Mouse (Mus musculus) spleen, postnatal 4 days (tissue): ENCODE measurements at regions not wholly inside any gene's neighbourhood (a gene's known extent, or its start where the extent isn't known, plus 50 kb on each side); places are given as distances from the start of the nearest gene placed in this dataset.

Experiments used
- DNase-seq, 2 experiments: peaks; one replicate each; pipeline ENCODE4 v3.0.0; 2022; ENCODE audit warnings: low spot score in 2 of 2

DNA sequence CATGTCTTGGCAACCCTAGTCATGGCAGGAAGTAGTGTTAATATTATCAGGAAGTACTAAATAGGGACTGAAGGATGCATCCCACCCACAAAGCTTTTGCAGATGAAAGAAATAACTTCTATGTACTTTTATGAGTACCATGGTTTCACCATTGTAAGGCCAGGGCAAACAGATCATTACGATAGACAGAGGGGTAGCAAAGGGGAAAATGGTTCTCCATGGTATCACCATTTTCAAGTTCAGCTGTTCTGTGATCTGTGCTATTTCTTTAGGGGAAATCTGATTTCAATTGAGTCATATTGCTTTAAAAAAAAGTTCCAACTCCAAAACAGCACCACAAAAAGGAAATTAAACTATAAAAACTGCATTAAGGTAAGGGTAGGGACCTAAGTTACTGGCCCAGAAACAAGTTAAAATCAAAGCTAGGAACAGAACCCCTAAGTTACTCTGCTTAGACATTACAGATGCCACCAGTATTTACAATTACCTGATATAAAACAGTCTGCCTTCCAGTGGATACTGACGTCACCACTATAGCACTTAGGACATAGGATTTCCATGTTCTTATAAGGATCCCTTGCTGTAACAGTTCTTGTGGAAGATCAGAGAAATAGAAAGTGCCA lies 610.4 kb downstream of the Bcl11a start:
- no peak for DNase-seq

DNA sequence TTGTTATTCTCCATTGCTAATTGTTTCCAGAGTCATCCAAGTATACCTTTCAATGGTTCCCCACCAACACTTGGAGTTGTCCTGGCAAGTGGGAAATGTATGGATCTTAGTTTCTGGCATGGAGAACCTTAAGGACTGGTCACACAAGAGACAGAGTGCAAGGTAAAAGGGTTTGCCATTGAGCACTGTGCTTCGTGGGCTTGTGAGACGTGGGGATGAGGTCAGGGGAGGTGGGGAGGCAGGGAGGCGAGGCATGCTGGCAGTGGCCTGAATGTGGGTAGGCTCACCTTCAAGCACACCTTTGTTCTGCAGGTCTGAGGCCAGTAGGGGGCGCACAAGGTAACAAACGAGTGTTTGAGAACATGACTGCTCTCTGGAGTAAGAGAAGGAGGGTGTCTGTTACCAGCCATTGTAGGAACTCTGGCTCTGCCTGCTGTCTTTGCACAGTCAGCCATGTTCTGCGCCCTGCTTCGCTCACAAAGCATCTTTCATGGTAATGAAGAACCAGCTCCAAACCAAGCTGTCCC lies 612.0 kb downstream of the Bcl11a start:
- DNase-seq: peak; percentile 33 to 75

DNA sequence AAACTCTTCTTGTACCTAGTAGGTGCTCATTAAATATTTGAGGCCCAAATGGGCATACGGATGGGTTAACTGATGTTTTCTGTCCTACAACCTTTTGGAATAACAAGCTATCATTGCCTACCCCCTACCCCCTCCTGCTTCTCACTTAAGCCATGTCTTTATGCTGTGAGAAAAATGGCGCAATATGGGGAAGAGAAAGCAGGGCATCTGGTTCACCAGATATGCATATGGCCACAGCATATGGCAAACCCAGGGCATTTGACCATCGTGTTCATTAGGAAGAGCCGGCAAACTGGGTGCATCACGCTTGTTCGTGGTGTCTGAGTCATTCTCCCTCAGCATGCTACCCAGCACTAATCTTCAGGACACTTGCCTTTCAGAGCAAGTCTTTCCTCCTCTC lies 616.1 kb downstream of the Bcl11a start:
- DNase-seq: no peak

DNA sequence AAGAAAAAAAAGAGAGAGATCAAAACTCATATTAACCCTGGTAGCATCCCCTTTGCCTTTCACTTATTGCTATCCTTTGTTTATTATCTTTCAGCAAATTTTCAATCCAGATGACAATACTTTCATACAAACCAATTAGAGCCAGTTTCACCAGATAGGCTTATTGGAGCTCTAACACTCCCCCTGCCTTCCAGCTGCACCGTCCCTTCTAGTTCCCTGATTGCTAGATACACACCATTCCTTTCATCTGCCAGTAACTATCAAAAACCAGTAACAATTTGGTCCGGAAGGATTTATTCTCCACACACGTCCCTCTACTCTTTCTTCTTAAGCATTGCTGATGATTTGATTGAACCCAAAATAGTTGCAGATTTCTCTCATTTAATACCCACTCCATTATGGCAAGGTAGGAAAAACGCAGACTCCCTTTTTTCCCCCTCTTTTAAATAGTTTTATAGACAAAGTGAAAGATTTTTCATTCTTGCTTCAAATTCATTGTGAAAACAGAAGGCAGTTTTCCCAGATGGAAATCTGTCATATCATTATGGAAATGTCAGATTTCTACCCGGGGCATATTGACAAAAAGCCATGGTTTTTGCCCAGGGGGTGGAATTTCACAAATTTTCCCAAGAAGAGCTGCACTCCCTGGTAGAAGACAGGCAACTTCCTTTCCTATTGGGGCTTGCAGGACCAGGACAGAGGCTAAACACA lies 617.3 kb downstream of the Bcl11a start:
- no peak for DNase-seq

DNA sequence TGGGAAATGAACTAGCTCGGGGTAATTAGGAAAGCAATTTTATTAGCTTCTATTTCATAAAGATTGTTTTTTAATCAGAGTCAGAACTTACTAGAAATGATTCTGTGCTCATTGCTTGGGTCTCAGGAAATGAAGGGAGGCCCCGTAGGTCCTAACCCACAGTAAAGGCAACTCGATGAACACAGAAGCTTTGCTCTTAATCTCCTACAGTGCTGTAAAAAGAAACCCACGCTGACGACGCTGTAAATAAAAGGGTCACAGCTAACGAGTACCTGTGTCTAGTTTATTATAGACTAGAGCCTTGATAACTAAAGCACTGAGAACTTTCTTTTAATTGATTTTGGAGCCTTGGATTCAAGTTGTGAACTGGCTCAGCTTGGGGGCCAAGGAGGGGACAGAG lies 618.7 kb downstream of the Bcl11a start:
- no peak for DNase-seq

DNA sequence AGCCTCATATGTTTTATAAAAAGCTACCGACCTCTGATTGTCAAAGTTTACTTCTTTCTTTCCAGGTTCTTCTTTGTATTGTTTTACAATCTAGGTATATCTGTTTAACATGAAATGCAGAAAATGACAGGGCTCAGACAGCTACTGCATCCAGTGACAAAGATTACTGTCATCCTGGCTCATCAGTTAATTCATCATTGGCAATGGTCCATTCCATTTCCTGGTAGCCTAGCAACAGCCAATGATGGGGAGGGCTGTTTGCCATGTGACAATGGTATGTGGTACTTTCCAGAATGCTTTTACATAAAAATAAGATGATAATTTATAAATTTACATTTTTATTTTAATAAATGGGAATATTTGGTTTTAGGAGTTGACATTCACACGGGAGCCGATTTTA lies 630.9 kb downstream of the Bcl11a start:
- no peak for DNase-seq

DNA sequence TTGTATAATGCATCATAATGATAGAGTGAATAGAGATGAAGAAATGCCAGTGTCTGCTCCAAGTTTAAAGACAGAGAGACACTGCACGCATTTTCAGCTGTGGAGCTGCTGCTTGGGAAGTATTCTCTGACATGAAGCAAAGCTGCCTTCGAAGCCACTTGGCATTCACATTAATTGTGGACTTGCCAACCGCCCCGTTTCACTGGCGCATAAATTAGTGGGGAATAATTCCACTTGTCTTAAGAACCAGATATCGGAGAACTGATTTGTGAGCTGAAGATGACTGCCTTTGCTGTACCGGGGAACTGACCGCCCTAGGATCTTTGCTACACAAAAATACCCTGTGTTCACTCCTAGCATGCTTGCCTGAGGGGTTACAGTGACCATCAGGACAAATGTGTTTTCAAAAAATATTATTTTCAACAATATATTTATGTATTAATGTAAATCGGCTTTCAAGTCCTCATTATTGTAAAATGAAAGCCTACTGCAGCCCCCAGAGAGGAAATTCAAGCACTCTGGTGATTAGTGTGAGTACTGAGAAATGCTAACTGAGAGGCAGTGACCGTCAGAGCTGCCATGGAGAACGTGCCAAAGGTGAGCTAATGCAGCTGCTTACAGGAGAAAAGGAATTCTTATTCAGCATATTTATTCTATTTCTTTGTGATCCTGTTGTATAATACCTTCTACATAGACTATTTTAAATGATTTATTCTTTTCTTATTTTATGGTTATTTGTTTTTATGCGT lies 638.9 kb downstream of the Bcl11a start:
- no peak for DNase-seq

DNA sequence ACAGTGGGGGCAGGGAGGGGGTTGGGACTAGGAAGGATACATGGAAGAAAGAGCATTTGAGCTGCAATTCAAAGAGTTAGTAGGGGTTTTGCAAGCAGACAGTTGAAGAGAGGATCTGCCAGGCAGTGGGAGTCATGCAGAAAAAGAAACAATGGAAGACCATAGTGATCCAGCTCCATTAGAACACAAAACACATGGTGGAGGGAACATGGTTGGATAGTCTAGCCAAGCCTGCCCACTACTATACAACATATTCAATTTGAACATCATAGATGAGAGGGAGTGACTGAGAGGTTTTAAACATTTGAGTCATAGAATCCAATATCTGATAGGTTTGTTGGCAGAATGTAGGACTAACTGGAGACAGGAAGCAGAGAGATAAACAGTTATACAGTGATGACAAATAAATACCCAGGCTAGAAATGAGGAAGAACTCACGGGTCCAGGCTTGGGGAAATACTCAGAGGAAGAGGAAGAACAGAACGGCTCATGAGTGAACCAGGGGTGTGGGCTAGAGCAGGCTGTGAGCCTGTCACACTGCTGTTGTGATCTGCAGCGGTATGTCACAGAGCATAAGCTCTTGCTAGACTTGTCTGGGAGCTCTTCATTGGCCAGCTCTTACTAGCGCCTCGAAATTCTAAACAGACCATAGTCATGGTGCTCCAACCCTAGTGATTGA lies 646.5 kb downstream of the Bcl11a start:
- DNase-seq: no peak

DNA sequence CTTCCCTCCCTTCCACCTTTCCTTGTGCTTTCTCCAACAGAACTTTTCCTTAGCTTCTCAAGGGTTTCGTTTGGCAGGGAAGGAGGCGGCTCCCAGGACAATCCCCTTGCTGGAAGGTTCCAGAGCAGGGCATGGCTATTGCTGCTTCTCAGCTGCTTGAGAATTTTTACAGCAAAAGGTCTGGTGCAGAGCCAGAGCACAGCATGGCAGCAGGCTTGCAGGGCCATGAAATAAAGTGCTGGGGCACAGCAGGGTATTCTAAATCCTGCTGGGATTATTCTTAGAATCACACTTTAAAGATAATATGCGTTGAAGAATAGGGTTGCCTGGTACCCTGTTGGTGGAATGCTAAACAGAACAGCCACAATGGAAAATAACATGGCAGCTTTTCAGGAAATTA lies 648.5 kb downstream of the Bcl11a start:
- no peak for DNase-seq

DNA sequence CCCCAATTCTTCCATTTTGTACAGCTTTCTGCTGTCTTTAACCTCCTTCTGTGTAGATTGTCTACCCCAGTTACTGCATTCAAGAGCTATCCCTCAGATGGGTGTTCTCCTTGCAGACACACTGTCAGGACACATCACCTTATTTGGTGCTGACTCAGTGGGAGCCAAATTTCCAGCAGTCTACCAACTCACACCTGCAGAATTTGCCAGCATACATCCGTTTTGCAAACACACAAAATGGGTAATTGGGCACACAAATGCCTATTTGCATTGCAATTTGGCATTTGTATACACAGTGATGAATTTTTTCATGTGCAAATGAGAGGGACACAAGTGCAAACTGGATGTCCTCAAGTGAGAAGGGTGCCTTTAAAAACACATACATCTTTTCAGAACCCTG lies 649.5 kb downstream of the Bcl11a start:
- DNase-seq: no peak

DNA sequence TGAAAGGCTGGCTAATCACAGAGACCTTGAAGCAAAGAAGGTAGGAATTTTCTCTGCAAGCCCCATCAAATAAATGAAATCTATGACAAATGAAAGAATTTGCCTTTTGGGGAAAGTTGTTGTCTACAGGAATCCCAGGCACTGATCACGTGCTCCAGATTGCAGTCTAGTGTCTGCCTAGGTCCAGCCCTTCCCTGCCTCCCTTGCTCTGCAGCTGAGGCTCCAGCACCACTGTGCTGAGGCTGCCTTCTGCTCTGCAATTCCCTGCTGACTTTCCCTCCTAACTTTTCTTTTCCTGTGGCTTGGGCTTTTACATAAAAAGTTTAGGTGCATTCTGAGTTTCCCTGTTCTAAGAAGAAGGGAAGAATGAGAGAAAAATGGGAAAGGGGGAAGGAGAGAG lies 653.6 kb downstream of the Bcl11a start:
- no peak for DNase-seq

DNA sequence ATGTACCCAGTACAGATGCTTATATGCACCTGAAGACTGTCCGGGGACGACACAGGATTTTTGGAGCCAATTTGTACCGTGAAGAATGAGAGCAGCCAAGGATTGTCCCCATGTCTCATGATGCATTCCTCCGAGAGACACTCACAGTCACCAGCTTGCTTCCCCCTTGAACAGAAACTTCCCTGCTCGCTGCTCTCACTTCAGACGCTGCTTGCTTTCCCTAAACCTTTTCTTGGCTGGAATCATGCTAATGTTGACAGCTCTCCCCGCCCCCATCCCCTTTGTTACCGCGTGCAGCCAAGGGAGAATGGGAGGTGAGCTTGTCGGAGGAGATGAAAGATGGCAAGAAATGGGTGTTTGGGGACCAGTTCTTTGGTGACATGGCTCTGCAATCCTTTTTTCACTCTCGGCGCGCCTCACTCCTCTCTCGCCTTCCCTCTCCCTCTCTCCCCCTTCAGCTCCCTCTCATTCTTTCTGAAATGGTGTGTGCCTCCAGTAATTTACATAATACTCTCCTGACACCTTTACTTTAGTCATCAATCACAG lies 661.9 kb downstream of the Bcl11a start:
- DNase-seq: no peak

DNA sequence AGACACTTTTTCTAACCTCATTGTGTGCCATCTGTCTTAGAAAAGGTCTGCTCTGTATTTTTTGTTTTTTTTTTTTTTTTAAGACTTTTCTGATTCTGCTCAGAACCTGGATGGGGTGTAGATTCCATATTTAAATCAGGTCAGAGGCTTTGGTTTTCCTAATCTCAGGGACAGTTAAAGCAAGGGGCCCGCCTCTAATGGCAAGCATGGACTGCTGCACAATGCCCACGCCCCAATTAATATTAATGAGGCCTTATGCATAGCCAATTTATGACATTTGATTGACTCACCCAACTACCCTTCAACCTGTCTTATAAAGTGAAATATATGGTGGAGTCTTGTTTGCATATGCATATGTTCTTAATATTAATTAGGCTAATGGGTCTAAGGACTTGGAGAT lies 662.6 kb downstream of the Bcl11a start:
- DNase-seq: no peak

DNA sequence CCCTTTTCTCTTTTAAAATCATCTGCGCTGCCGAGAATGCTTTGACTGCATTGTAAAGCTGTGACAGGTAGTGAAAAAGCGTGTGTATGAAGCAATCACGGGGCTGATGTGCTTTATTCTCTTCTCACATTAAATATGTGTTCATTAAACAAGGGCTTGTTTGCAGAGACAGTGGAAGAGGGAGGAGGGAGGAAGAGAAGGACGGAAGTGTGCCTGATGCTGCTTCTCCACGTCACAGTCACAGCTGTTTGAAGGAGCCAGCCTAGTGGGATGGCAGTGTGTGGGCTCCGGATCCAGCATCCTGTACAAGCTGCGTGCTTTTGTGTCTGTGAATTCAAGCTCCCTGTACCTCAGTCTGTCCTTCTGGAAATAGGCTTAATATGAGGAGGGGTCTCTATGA lies 664.7 kb downstream of the Bcl11a start:
- no peak for DNase-seq

DNA sequence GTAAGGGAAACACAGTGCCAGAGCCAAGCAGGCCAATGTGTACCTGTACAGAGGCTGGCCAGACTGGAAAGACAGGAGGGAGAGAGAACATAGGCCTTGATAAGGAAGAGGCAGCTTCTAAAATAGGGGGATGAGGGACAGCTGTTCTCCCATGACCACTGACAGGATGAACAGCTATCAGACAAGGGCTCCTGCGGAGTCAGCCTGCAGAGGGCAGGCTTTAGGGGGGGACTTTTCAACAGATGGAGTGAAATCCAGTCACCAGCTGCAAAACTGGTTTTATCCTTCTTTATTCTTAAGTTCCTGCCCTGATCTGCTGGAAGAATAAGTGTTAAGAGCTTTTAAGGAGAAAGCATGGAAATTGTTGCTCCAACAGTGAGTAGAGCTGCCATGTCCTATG lies 665.6 kb downstream of the Bcl11a start:
- DNase-seq: no peak

DNA sequence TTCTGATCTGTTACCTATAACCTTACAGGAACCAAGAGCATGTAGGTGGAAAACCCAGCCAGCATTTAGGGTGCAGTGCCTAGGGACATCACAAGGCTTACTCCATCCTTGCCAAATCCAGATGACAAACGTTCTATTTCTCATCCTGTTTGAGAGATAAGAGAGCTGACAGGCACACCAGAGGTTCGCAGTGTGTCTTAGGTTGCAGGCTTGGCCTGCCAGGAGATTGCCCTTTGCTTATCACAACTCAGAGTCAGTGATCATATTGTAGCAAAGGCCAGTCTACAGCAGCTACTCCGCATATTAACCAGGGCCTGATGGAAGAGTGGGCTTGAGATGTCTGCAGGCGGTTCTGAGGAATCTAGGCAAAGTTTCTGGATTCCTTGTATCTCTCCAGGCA lies 668.0 kb downstream of the Bcl11a start:
- no peak for DNase-seq

DNA sequence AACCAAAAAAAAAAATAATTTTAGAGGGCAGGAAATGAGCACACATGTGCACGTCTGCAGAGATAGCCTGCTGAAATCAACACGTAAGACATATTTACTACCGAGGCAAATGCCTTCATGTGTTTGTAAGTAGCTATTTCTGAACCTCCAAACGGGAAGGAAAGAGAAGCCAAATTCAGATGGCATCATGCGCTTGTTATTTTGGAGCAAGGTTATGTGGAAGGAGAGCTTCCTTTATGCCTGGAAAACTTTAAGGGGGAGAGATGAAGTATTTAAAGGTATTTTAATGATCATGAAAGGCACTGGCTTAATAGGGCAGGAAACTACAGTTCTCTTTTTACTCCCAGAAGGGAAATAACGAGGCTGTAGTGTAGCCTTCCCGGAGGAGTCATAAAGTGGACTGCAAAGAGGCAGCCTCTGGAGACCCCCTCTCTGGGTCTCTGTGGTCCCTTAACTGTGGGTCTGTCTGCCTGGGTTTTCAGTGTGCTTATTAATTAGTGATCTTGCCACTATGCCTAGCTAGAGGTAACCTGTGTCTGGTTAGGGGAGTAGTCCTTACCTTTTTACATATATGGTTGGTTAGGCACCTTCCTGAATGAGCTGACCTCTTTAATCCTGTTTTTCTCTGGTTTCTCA lies 672.4 kb downstream of the Bcl11a start:
- no peak for DNase-seq

DNA sequence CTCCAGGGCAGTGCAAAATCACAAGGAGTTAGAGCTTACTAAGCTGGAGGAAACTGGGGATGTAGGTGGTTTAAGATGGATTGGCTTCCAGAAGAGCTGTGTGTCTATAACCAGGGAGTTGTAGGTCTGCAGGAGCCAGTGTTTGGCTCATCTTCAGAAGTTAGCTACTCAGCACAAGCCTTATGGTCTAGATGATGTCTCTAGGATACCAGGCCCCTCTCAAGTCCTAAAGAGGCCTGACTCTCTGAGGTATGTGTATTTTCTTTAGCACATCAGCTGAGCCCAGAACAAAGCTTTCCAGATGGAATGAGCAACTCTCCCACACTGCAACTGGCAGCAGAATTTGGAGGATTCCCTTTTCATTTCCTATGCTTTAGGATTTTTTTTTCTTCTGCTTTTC lies 680.3 kb downstream of the Bcl11a start:
- DNase-seq: no peak

DNA sequence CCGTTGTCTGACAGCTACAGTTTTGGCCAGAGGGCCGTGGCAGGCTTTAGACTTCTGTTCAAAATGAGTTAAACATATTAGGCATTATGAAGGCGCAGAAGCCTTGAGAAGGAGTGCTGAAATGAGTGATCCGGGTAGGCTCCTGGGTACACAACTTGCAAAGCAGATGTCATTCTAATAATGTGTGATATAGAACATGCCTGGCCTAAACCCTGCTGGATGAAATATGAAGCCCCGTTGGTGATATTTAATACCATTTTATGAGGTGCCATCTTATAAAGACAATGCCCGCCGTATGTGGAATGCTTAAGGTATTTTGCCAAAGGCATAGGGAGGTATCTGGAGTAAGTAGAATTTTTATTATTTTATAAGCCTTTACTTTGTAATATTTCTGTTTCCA lies 705.6 kb downstream of the Bcl11a start:
- no peak for DNase-seq

DNA sequence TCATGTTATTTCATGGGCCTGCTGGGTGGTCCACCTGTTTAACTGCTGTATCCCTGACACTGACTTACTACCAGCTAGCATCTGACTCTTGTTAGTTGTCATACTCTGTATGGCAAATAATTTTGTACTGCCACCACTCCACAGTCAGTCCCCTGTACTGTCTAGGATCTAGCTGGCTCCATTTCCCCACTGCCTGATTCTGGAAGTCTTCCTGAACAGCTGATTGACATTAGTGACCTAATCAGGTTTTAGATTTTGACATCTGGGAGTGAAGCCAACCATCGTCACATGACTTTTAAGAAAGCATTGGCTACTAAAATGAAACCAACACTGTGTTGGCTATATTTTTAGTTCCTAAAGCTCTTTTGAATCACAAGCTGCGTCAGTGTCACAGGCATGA lies 711.3 kb downstream of the Bcl11a start:
- no peak for DNase-seq

DNA sequence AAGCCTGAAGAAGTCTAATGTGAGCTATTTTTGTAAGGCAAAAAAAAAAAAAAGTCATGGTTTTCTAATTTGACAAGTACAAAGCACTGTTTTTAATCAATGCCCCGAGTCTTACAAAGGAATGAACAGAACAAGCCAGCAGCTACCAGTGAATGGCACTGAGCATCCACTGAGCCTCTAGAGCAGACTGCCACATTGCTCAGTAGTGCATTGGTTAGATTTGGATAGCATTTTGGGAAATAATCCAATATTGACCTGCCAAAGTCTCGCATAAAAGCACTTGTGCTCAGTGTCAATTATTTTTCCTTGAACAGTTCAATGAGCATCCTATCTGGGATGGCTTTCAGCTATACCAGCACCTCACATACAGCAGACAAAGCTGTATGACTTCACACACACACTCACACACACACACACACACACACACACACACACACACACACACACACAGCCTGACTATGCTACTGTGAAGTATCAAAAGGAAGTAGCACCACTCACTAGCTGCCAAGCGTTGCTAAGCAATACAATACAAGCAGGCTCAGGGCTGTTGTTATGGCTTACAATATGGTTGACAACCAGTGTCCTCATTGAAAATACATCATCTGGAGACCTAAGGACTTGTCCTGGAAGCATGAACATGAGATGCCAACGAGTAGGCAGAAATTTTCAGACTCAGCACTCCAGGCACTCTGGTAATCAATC lies 717.8 kb downstream of the Bcl11a start:
- no peak for DNase-seq
